Mouse (Mus musculus): Measurements from ENCODE around the gene Sprr2a2. TPM values are rescaled to one million over a fixed set of nuclear protein-coding genes. Genes with fewer than 3 reads are reported as not detected.
"Not testable (repeated sequence)": the region's sequence is repeated elsewhere in the genome, so short reads cannot be mapped to it uniquely, and the experiment has no call there.

The Sprr2a2 gene
- total RNA-seq (2014; fragmentation: Nextera tagmentation) (not detected in 2 replicates), total RNA-seq (2017) (not detected in 2 replicates)

DNA sequence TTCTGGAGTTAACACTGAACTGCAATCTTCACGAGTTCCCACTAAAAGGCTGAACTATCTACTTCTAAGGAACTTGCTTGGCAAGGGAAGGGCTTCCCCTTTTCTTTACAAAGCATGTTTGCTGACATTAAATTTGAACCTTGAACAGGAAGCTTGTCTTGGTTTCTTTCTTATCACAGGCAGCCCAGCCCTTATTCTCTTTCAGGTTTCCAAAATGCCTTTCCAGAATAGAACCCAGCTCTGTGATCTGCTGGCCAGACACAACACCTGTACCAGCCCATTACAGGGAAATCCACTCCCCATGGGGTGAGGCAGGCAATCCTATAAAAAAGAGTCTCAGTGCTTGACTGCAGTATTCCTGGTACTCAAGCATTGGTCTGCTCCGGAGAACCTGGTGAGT lies at the start of gene Sprr2a2, which contains the start of gene Sprr2a1:
Gene Sprr2a2 (plus strand): TSS at position 352 of the 400 bp plus-strand sequence.
Gene Sprr2a1 (plus strand): TSS at position 231 of the 400 bp plus-strand sequence.
- not testable (repeated sequence) for ATAC-seq (replicated peaks; ENCODE audit: poor library complexity, severe bottlenecking)

GRCm38 (mm10) chr3:92169847-92170246 lies 45.9 kb upstream of the Sprr2a2 start:
- ATAC-seq (replicated peaks; ENCODE audit: poor library complexity, severe bottlenecking) = no peak

GRCm38 (mm10) chr3:92176880-92177279 lies 38.8 kb upstream of the Sprr2a2 start:
- no peak for ATAC-seq (replicated peaks; ENCODE audit: poor library complexity, severe bottlenecking)

DNA sequence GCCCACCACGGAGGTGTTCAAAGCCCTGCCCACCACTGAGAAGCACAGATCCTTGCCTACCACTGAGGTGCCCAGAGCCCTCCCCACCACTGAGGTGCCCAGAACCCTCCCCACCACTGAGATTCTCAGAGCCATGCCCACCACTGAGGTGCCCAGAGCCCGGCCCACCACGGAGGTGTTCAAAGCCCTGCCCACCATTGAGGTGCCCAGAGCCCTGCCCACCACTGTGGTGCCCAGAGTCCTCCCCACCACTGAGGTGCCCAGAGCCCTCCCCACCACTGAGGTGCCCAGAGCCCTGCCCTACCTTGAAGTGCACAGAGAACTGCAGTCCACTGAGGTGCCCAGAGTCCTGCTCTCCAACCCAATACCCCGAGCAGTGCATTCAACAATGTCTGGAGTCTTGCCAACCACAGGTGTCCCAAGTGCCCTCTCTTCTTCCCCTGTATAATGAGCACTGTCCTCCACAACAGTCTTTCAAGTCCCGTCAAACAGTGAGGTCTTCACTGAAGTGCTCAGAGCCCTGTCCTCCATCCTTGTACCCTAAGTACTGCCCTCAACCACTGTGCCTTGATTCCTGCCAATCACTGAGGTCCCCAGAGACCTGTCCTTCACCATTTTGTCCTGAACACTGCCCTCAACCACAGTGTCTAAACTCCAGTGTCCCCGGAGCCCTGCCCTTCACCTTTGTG lies 20.1 kb upstream of the Sprr2a2 start:
- no peak for ATAC-seq (replicated peaks; ENCODE audit: poor library complexity, severe bottlenecking)

- not testable (repeated sequence) for ATAC-seq (replicated peaks; ENCODE audit: poor library complexity, severe bottlenecking)
These were observed 4.4 kb upstream of the Sprr2a2 start for GRCm38 (mm10) chr3:92211133-92211925.

DNA sequence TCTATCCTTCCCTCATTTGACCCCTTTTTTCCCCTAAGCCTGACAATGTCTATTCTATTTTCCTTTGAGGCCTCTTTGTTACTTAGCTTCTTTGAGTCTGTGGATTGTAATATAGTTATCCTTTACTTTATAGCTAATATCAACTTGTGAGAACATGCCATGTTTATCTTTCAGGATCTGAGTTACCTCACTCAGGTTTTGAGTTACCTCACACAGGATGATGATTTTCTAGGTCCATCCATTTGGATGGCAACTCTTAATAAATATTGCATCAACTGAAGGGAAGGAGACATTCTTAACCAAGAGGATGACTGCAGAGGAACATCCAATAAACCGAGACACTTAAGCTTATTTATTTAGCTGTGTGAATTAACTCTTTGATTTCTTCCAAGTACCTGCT lies 3.7 kb upstream of the Sprr2a2 start:
- not testable (repeated sequence) for ATAC-seq (replicated peaks; ENCODE audit: poor library complexity, severe bottlenecking)

DNA sequence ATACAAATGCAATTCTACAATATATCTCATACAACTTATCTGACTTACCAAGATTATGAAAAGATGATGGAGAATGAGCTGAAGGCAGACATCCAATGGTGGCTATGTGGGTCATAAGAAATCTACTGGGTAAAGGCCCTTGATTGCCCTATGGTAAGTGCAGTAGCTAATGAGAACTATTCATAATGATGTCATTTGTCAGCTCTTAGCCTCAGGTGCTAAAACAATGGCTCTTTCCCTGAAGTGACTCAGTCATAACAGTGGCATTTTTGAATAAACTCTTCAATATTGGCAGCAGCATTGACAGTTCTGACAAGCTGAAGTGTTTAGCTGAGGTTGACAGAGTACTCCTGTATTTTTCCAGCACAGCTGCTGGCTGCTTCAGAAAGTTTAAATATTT lies 2.1 kb upstream of the Sprr2a2 start:
- ATAC-seq (replicated peaks; ENCODE audit: poor library complexity, severe bottlenecking) = not testable (repeated sequence)

DNA sequence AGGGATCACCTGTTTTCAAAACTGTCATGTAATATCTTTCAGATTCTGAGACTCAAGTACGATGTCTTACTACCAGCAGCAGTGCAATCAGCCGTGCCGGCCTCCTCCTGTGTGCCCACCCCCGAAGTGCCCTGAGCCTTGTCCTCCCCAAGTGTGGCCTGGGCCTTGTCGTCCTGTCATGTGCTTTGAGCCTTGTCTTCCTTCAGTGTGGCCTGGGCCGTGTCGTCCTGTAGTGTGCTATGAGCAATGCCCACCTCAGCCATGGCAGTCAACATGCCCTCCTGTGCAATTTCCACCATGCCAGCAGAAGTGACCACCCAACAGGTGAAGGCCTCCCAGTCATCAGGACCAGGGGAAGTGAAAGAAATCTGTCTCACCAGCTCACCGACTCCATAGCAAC lies 3.3 kb downstream of the Sprr2a2 start:
- ATAC-seq (replicated peaks; ENCODE audit: poor library complexity, severe bottlenecking) = peak; percentile 52

- ATAC-seq (replicated peaks; ENCODE audit: poor library complexity, severe bottlenecking) = not testable (repeated sequence)
These were observed 8.0 kb downstream of the Sprr2a2 start for GRCm38 (mm10) chr3:92223708-92224107.

DNA sequence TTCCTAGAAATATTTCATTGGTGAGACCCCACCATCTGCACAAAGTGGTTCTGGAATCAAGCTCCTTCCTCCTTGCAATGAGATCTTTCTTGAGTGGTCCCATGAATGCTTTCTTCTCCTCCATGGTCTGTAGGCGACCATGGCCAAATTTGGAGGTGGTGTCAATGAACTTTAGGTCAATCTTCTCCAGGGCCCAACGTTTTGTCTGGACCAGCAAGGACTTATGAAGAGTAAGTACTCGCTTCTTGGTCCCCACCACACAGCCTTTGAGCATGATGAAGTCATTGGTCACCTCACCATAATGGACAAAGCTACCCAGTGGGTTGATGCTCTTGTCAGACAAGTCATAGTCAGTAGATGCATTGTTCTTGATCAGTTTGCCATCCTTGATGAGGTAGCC lies 11.7 kb downstream of the Sprr2a2 start:
- not testable (repeated sequence) for ATAC-seq (replicated peaks; ENCODE audit: poor library complexity, severe bottlenecking)

DNA sequence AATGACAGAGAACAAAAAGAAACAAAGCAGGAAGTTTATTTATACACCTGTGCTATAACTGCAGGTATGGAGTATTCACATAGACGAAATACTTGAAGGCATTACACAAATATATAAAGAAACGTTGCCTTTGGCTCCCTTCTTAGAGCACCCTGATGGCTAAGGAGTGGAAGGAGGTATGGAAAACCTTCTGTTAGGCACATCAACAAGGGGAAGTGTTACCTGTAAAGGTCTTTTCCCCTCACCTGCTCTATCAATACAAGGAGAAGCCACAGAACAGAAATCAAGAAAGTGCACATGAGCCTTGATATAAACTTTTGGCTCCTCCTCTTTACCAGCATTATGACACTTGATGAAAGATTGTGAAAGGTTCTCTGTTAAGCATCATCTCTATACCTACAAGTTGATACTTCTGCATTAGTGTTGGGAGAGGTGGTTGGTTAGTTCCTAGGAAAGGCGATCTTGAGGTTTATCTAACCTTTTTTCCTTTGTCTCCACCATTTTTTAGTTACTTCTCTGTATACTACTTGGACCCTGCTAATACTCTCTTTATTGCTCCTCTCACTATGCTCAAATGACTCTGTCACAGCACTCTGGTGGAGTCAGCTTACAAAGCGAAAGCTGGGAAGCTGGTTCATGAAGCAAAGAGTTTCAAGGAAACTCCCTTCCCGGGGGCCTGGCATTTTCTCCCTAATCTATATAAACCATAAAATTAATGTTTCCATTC lies 20.9 kb downstream of the Sprr2a2 start:
- ATAC-seq (replicated peaks; ENCODE audit: poor library complexity, severe bottlenecking) = 0 out of 2 replicates have a peak, but pooled peaks have one; percentile 17

- not testable (repeated sequence) for ATAC-seq (replicated peaks; ENCODE audit: poor library complexity, severe bottlenecking)
These were observed 23.0 kb downstream of the Sprr2a2 start for GRCm38 (mm10) chr3:92238736-92239135.

DNA sequence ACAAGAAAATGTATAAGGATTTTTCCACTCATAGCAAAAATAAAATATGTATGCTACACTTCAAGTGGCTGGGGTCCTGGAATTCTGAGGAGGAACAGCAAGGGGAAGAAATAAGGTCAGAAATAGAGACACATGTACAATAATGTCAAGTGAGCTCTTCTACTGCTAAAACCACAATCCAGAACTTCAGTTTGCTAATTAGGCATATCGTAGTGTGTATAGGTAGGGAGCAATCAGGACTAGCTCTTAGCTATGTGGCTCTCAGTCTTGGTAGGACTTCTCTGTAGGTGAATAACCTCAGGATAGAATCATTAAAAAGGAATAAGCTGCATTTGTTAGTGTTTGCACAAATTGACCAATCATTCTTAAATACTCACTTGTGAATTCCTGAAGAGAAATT lies 23.5 kb downstream of the Sprr2a2 start:
- ATAC-seq (replicated peaks; ENCODE audit: poor library complexity, severe bottlenecking) = not testable (repeated sequence)

DNA sequence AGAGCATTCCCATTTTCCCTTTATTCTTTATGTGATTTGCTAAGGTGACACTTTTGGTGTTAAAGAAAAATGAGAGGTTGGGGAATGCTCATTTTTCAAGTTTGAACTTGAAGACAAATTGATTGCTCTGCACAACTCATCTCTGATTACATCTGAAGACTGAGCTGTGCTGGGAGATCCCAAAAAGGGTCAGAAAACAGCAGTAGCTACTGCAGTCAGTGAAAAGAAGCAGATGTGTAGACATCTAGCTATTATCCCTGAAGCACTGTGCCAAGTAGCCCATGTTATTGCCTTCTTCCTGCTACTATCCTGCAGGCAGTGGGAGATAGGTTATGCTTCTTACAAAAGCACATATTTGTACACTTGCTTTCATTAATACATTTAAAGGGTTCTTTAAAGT lies 29.1 kb downstream of the Sprr2a2 start:
- ATAC-seq (replicated peaks; ENCODE audit: poor library complexity, severe bottlenecking) = not testable (repeated sequence)

GRCm38 (mm10) chr3:92246245-92246644 lies 30.5 kb downstream of the Sprr2a2 start:
- not testable (repeated sequence) for ATAC-seq (replicated peaks; ENCODE audit: poor library complexity, severe bottlenecking)

DNA sequence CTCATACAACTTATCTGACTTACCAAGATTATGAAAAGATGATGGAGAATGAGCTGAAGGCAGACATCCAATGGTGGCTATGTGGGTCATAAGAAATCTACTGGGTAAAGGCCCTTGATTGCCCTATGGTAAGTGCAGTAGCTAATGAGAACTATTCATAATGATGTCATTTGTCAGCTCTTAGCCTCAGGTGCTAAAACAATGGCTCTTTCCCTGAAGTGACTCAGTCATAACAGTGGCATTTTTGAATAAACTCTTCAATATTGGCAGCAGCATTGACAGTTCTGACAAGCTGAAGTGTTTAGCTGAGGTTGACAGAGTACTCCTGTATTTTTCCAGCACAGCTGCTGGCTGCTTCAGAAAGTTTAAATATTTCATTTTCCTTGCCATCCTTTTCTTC lies 32.8 kb downstream of the Sprr2a2 start:
- ATAC-seq (replicated peaks; ENCODE audit: poor library complexity, severe bottlenecking) = not testable (repeated sequence)

DNA sequence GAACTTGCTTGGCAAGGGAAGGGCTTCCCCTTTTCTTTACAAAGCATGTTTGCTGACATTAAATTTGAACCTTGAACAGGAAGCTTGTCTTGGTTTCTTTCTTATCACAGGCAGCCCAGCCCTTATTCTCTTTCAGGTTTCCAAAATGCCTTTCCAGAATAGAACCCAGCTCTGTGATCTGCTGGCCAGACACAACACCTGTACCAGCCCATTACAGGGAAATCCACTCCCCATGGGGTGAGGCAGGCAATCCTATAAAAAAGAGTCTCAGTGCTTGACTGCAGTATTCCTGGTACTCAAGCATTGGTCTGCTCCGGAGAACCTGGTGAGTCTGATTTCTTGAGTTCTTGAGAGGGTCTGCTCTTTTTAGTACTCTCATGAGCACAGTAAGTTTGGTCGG lies 34.7 kb downstream of the Sprr2a2 start:
- not testable (repeated sequence) for ATAC-seq (replicated peaks; ENCODE audit: poor library complexity, severe bottlenecking)

DNA sequence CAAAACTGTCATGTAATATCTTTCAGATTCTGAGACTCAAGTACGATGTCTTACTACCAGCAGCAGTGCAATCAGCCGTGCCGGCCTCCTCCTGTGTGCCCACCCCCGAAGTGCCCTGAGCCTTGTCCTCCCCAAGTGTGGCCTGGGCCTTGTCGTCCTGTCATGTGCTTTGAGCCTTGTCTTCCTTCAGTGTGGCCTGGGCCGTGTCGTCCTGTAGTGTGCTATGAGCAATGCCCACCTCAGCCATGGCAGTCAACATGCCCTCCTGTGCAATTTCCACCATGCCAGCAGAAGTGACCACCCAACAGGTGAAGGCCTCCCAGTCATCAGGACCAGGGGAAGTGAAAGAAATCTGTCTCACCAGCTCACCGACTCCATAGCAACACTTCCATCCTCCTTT lies 38.1 kb downstream of the Sprr2a2 start:
- peak; percentile 50 for ATAC-seq (replicated peaks; ENCODE audit: poor library complexity, severe bottlenecking)

DNA sequence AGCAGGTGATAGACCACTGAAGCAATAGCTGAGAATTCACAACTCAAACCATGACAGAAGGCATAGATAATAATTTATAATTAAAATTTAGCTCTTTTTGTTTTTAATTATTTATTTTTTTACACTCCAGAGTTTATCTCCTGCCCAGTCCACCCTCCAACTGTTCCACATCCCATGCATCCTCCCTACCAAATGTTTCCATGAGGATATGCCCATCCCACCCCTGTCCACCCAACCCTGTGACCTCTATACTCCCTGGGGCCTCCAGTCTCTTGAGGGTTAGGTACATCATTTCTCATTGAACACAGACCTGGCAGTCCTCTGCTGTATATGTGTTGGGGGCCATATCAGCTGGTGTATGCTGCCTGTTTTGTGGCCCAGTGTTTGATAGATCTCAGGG lies 42.8 kb downstream of the Sprr2a2 start:
- ATAC-seq (replicated peaks; ENCODE audit: poor library complexity, severe bottlenecking) = not testable (repeated sequence)

DNA sequence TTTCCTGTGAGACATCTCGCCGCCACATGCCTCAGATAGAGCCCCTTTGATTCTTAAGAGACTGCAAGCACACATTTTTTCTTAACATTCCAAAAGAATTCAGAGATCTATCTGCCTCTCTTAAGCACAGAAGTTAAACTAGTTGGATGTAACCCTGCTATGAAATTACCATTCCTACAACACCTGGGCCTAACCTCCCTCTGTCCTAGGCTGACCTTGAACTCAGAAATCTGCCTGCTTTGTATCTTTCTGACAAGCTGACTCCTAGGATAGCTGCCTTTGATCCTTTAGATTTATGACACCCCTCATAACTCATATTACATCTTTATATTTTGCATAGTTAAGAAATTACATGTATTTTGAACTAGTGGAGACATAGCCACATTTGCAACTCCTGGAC lies 47.7 kb downstream of the Sprr2a2 start:
- ATAC-seq (replicated peaks; ENCODE audit: poor library complexity, severe bottlenecking) = not testable (repeated sequence)
